Mouse (Mus musculus): ENCODE data around the gene Foxl1. TPM values are rescaled to one million over a fixed set of nuclear protein-coding genes. Genes with fewer than 3 reads are reported as not detected.
"Not testable (repeated sequence)": the region's sequence is repeated elsewhere in the genome, so short reads cannot be mapped to it uniquely, and the experiment has no call there.

Foxl1 gene
- polyA plus RNA-seq, 1 experiment = 0.55 TPM

DNA sequence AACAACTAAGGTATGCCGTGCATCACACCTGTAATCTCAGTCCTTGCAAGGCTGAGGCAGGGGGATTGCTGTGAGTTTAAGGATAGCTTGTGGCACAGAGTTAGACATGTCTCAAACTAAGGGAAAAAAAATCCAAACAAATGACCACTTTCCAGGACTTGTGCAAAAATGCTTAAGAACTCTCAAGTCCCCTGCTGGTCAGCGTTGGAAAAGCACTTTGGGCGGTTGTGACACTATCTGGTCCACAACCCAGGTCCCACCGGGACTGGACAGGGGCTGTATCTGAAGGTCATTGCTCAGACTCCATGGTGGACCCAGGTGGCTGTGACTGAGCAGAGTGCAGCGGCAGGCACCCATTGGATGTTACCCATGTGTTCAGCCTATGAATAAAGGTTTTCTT, 2.8 kb downstream of the Foxl1 start:
- Histone ChIP-seq H3K4me3 (replicated peaks; ENCODE audit: control insufficient read depth, low read depth, low read length) (no peak overlapping the region), H3K27ac (ENCODE audit: control insufficient read depth, insufficient read depth, low read depth, low read length, poor library complexity) (no peak overlapping the region), H3K4me1 (ENCODE audit: control insufficient read depth, insufficient read depth, low read length) (no peaks in the 10 kb centered on the region)
- WGBS = 35% methylated on average over 5 of the region's 5 CpGs
- no peak for TF ChIP-seq POLR2A (IDR thresholded peaks at IDR 0.05; ENCODE audit: borderline replicate concordance, control insufficient read depth, low read depth, low read length)
- no peak for TF ChIP-seq CTCF (IDR thresholded peaks at IDR 0.05; ENCODE audit: control insufficient read depth, insufficient read depth, low read length)

DNA sequence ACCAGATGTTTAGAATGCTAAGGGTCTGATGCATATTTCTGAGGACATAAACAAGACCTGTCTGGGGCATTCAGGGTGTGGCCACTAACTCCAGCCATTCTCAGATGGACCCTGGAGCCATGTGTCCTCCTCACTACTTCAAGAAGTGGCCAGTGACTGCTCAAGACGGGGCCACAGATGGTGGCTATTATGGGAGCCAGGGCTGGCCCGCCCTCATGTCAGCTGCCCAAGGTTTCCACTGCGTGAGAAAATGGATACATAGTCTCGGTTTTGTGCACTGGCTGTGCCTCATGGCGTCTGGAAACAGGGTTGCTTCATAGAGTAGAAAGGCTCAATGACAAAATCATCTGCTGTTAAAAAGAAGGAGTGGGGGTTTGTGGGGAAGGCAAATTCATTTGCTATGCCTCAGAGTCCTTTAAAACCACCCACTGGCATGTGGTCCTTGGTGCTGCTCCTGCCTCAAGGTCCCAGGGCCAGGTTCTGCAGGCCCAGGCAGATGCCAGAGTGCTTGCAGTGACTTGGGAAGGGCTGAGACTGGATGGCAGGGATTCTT, 5.3 kb downstream of the Foxl1 start:
- no peak overlapping the region for H3K4me3 ChIP-seq (replicated peaks; ENCODE audit: control insufficient read depth, low read depth, low read length)
- no peak for TF ChIP-seq CTCF (IDR thresholded peaks at IDR 0.05; ENCODE audit: control insufficient read depth, insufficient read depth, low read length)
- no peak for TF ChIP-seq POLR2A (IDR thresholded peaks at IDR 0.05; ENCODE audit: borderline replicate concordance, control insufficient read depth, low read depth, low read length)
- WGBS = 64% methylated on average over 5 of the region's 5 CpGs
- no peak overlapping the region for H3K27ac ChIP-seq (ENCODE audit: control insufficient read depth, insufficient read depth, low read depth, low read length, poor library complexity)
- H3K4me1 ChIP-seq (ENCODE audit: control insufficient read depth, insufficient read depth, low read length) = no peaks in the 10 kb centered on the region

GRCm38 (mm10) chr8:121134102-121134501, 6.4 kb downstream of the Foxl1 start:
- Histone ChIP-seq H3K27ac (ENCODE audit: control insufficient read depth, insufficient read depth, low read depth, low read length, poor library complexity) (no peak overlapping the region), H3K4me3 (replicated peaks; ENCODE audit: control insufficient read depth, low read depth, low read length) (no peak overlapping the region), H3K4me1 (ENCODE audit: control insufficient read depth, insufficient read depth, low read length) (no peaks in the 10 kb centered on the region)
- 85% methylated on average over 10 of the region's 10 CpGs for WGBS
- TF ChIP-seq CTCF (IDR thresholded peaks at IDR 0.05; ENCODE audit: control insufficient read depth, insufficient read depth, low read length) = no peak
- TF ChIP-seq POLR2A (IDR thresholded peaks at IDR 0.05; ENCODE audit: borderline replicate concordance, control insufficient read depth, low read depth, low read length) = no peak

GRCm38 (mm10) chr8:121134512-121134911, 6.8 kb downstream of the Foxl1 start:
- WGBS = 75% methylated on average over 11 of the region's 11 CpGs
- no peaks in the 10 kb centered on the region for H3K4me1 ChIP-seq (ENCODE audit: control insufficient read depth, insufficient read depth, low read length)

GRCm38 (mm10) chr8:121136856-121137255, 9.1 kb downstream of the Foxl1 start:
- 83% methylated on average over 6 of the region's 6 CpGs for WGBS
- H3K4me3 ChIP-seq (replicated peaks; ENCODE audit: control insufficient read depth, low read depth, low read length) = no peak overlapping the region
- no peak for TF ChIP-seq POLR2A (IDR thresholded peaks at IDR 0.05; ENCODE audit: borderline replicate concordance, control insufficient read depth, low read depth, low read length)
- TF ChIP-seq CTCF (IDR thresholded peaks at IDR 0.05; ENCODE audit: control insufficient read depth, insufficient read depth, low read length) = no peak
- H3K27ac ChIP-seq (ENCODE audit: control insufficient read depth, insufficient read depth, low read depth, low read length, poor library complexity) = no peak overlapping the region
- H3K4me1 ChIP-seq (ENCODE audit: control insufficient read depth, insufficient read depth, low read length) = no peaks in the 10 kb centered on the region

More at GRCm38 (mm10) chr8:121134512-121134911, 6.8 kb downstream of the Foxl1 start:
- Histone ChIP-seq H3K27ac (ENCODE audit: control insufficient read depth, insufficient read depth, low read depth, low read length, poor library complexity) (no peak overlapping the region), H3K4me3 (replicated peaks; ENCODE audit: control insufficient read depth, low read depth, low read length) (no peak overlapping the region)
- TF ChIP-seq POLR2A (IDR thresholded peaks at IDR 0.05; ENCODE audit: borderline replicate concordance, control insufficient read depth, low read depth, low read length) = no peak
- no peak for TF ChIP-seq CTCF (IDR thresholded peaks at IDR 0.05; ENCODE audit: control insufficient read depth, insufficient read depth, low read length)

- H3K27ac ChIP-seq (ENCODE audit: control insufficient read depth, insufficient read depth, low read depth, low read length, poor library complexity); H3K4me1 ChIP-seq (ENCODE audit: control insufficient read depth, insufficient read depth, low read length); H3K4me3 ChIP-seq (replicated peaks; ENCODE audit: control insufficient read depth, low read depth, low read length): not testable (repeated sequence)
- 30% methylated on average over 5 of the region's 6 CpGs for WGBS
These were observed 17.9 kb downstream of the Foxl1 start for GRCm38 (mm10) chr8:121145457-121146134.

DNA sequence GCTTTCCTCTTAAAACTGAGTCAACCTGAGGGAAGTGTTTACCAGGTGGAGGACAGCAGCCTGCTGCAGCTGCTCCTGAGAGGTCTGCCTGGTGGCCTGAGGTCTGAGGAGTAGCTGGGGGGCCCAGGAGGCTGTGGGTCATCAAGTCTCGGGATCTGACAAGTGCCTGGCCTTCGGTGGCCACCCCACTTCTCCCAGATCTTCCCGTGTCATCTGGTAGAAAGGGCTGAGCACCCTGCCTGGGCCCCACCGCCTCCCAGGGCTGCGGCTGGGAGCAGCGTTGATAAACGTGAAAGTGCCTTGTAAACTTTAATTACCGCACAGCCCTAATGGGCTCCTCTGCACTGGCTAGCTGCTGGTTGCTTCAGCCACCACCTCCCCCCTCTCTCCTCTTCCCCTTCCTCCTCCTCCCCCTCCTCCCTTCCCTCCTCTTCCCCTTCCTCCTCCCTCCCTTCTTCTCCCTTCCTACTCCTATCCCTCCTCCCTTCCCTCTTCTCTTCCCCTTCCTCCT, 20.9 kb downstream of the Foxl1 start:
- Histone ChIP-seq H3K27ac (ENCODE audit: control insufficient read depth, insufficient read depth, low read depth, low read length, poor library complexity) (no peak overlapping the region), H3K4me1 (ENCODE audit: control insufficient read depth, insufficient read depth, low read length) (no peaks in the 10 kb centered on the region), H3K4me3 (replicated peaks; ENCODE audit: control insufficient read depth, low read depth, low read length) (no peak overlapping the region)
- TF ChIP-seq POLR2A (IDR thresholded peaks at IDR 0.05; ENCODE audit: borderline replicate concordance, control insufficient read depth, low read depth, low read length) = no peak
- no peak for TF ChIP-seq CTCF (IDR thresholded peaks at IDR 0.05; ENCODE audit: control insufficient read depth, insufficient read depth, low read length)
- 32% methylated on average over 8 of the region's 8 CpGs for whole genome bisulfite sequencing

DNA sequence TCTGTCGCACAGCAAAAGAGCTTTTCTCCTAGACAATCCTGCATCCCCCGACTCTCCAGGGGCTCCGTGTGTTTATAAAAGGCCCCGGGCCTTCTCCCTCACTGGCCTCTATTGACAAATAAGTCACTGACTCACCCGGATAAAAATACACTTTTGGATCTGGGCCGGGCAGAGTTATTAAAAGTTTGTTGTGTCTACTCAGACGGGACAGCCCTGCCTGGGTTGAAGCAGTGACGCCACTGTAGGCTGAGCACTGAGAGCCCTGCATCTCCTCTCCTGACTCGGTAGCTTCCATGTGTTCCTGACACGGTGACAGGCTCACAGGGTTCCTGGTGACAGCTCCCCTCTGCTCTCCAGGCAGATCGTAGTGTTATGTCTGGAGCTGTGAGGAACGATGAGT, 24.7 kb downstream of the Foxl1 start:
- Histone ChIP-seq H3K27ac (ENCODE audit: control insufficient read depth, insufficient read depth, low read depth, low read length, poor library complexity) (no peak overlapping the region), H3K4me1 (ENCODE audit: control insufficient read depth, insufficient read depth, low read length) (no peaks in the 10 kb centered on the region), H3K4me3 (replicated peaks; ENCODE audit: control insufficient read depth, low read depth, low read length) (no peak overlapping the region)
- no peak for TF ChIP-seq POLR2A (IDR thresholded peaks at IDR 0.05; ENCODE audit: borderline replicate concordance, control insufficient read depth, low read depth, low read length)
- TF ChIP-seq CTCF (IDR thresholded peaks at IDR 0.05; ENCODE audit: control insufficient read depth, insufficient read depth, low read length) = no peak
- 70% methylated on average over 12 of the region's 12 CpGs for WGBS
